Mouse (Mus musculus): ENCODE results near the gene Hectd4.
A peak's percentile ranks its signal among the peaks of the same experiment; 100 is the strongest.
"Not testable (repeated sequence)": the region's sequence is repeated elsewhere in the genome, so short reads cannot be mapped to it uniquely, and the experiment has no call there.

The Hectd4 gene

GRCm38 (mm10) chr5:121292309-121293165, 72.5 kb downstream of the Hectd4 start:
- no peak for DNase-seq

- DNase-seq: no peak
Observed at GRCm38 (mm10) chr5:121305009-121305408, 85.0 kb downstream of the Hectd4 start.

- no peak for DNase-seq
Observed at GRCm38 (mm10) chr5:121307620-121308019, 87.6 kb downstream of the Hectd4 start.

- no peak for DNase-seq
Observed at GRCm38 (mm10) chr5:121311576-121311975, 91.6 kb downstream of the Hectd4 start.

- no peak for DNase-seq
Observed at GRCm38 (mm10) chr5:121313764-121314474, 93.9 kb downstream of the Hectd4 start.

GRCm38 (mm10) chr5:121326079-121326805, 106.2 kb downstream of the Hectd4 start:
- peak; percentile 9 for DNase-seq

GRCm38 (mm10) chr5:121329333-121330058, 109.5 kb downstream of the Hectd4 start:
- DNase-seq: no peak

- DNase-seq: not testable (repeated sequence)
Observed at GRCm38 (mm10) chr5:121330154-121330816, 110.3 kb downstream of the Hectd4 start.

GRCm38 (mm10) chr5:121331731-121332130, 111.7 kb downstream of the Hectd4 start:
- DNase-seq: no peak

- DNase-seq: no peak
Observed at GRCm38 (mm10) chr5:121333976-121334375, 114.0 kb downstream of the Hectd4 start.

GRCm38 (mm10) chr5:121334454-121334853, 114.4 kb downstream of the Hectd4 start:
- DNase-seq: no peak

GRCm38 (mm10) chr5:121335426-121335825, 115.4 kb downstream of the Hectd4 start:
- no peak for DNase-seq

- DNase-seq: no peak
Observed at GRCm38 (mm10) chr5:121336009-121336408, 116.0 kb downstream of the Hectd4 start.

- DNase-seq: no peak
Observed at GRCm38 (mm10) chr5:121336776-121337175, 116.8 kb downstream of the Hectd4 start.

GRCm38 (mm10) chr5:121339507-121340230, 119.7 kb downstream of the Hectd4 start:
- no peak for DNase-seq

GRCm38 (mm10) chr5:121340965-121341473, 121.0 kb downstream of the Hectd4 start:
- peak; percentile 62 for DNase-seq

- DNase-seq: no peak
Observed at GRCm38 (mm10) chr5:121342490-121342889, 122.5 kb downstream of the Hectd4 start.

- no peak for DNase-seq
Observed at GRCm38 (mm10) chr5:121343997-121344396, 124.0 kb downstream of the Hectd4 start.

- no peak for DNase-seq
Observed at GRCm38 (mm10) chr5:121359229-121359628, 139.2 kb downstream of the Hectd4 start.

GRCm38 (mm10) chr5:121361696-121362095, 141.7 kb downstream of the Hectd4 start:
- no peak for DNase-seq

GRCm38 (mm10) chr5:121363441-121363840, 143.4 kb downstream of the Hectd4 start:
- no peak for DNase-seq

All from embryo, embryonic 11 days (tissue).